ENCODE assay signal across 8 mouse cellular contexts in the genomic region with DNA sequence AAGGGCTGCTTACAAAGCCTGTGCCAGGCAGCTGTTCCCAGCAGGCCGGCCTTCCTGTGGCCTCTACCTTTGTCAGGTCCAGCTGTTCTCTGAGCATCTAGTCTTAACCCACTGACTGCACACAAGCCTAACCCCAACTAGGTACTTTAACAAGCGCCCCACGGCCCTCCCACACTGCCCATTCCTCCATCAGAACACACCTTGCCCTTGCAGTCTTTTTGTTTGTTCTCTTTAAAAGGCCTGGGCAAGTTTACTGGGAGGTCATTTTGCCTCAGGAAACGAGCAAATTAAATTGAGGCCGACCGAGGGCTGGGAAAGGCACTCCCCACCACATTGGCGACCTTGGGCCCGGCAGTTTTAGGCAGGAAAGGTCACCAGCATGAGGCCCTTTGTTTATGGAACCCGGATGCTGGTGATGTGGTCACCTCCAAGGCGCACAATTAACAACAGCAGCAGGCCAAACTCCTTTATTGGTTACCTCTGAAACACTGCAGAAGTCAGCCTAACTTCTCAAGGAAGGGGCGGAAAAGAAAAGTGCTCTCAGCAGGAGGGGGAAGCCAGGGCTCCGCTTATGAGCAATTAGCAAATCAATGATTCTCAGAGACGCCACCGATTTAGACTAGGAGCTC. TPM values are rescaled to one million over a fixed set of nuclear protein-coding genes. Genes with fewer than 3 reads are reported as not detected.
DNase-seq lines count a peak whose midpoint lies in the region; ATAC-seq lines count a peak whose summit lies in the region.

No protein-coding gene starts in this region.

- no peaks in the 10 kb centered on the region for H3K27me3 ChIP-seq in heart, embryonic 15.5 days
- no peaks in the 10 kb centered on the region for H3K27me3 ChIP-seq in midbrain, embryonic 13.5 days

- no peak for DNase-seq in heart, postnatal 25 days (ENCODE audit: low spot score)
- peak; percentile 43 to 57 for DNase-seq in adrenal gland, postnatal 36 days
- DNase-seq in hindlimb bud, embryonic 11.5 days (ENCODE audit: extremely low spot score, low read depth, low spot score), result peak; percentile 77
- DNase-seq in urinary bladder, postnatal 14 days (ENCODE audit: low spot score), result no peak
- DNase-seq in T-cell, adult 2 months (ENCODE audit: low spot score), result no peak

- no peak overlapping the region for H3K9ac ChIP-seq in heart, embryonic 15.5 days
- 0 out of 2 replicates have a peak overlapping the region, but pooled peaks have one; percentile 28 for H3K9ac ChIP-seq in midbrain, embryonic 13.5 days (replicated peaks)

- no peak overlapping the region for H3K4me3 ChIP-seq in heart, embryonic 15.5 days
- H3K4me3 ChIP-seq in midbrain, embryonic 13.5 days (replicated peaks), result no peak overlapping the region

- H3K27ac ChIP-seq in heart, embryonic 15.5 days, result peak overlapping the region; percentile 80
- H3K27ac ChIP-seq in midbrain, embryonic 13.5 days, result peak overlapping the region; percentile 56

- no peaks in the 10 kb centered on the region for H3K9me3 ChIP-seq in heart, embryonic 15.5 days (replicated peaks)
- H3K9me3 ChIP-seq in midbrain, embryonic 13.5 days, result no peaks in the 10 kb centered on the region

- H3K4me2 ChIP-seq in heart, embryonic 15.5 days, result no peak overlapping the region
- H3K4me2 ChIP-seq in midbrain, embryonic 13.5 days (replicated peaks), result no peak overlapping the region

- 49% methylated on average over 14 of the region's 14 CpGs for WGBS in heart, embryonic 15.5 days
- 11% methylated on average over 14 of the region's 14 CpGs for WGBS in midbrain, embryonic 13.5 days

- intact Hi-C loops in heart, postnatal 25 days (cut with DNase I), result no loop called here

- H3K36me3 ChIP-seq in heart, embryonic 15.5 days, result peaks cover 5% of the 10 kb centered on the region; the same call in 1 of the 2 replicates
- H3K36me3 ChIP-seq in midbrain, embryonic 13.5 days, result peaks cover 43% of the 10 kb centered on the region

- ATAC-seq in heart, embryonic 15.5 days (replicated peaks; ENCODE audit: insufficient number of reproducible peaks, insufficient read depth, low FRiP score, low read depth), result no peak
- ATAC-seq in midbrain, embryonic 13.5 days, result no peak
- ATAC-seq in erythroblast, adult 5-6 weeks (replicated peaks; ENCODE audit: low FRiP score, poor library complexity, severe bottlenecking), result no peak

- H3K4me1 ChIP-seq in heart, embryonic 15.5 days (replicated peaks), result peaks cover 74% of the 10 kb centered on the region
- H3K4me1 ChIP-seq in midbrain, embryonic 13.5 days (replicated peaks), result peaks cover 83% of the 10 kb centered on the region

RNA-seq across cellular contexts. Expression of gene Msi2, which starts 28.4 kb away (rescaled TPM):
- 17.2 and 19.6 TPM in 2 replicates for polyA plus RNA-seq in heart, embryonic 15.5 days (2015; fragmentation: Nextera tagmentation; extraction: Ambion mirVana)
- 100 to 1,000 TPM; 191 to 211 TPM for total RNA-seq in heart, postnatal 25 days (2021)
- 100 to 1,000 TPM; 181 to 262 TPM for total RNA-seq in adrenal gland, postnatal 36 days (2021)
- 38.5 and 41.0 TPM in 2 replicates for polyA plus RNA-seq in midbrain, embryonic 13.5 days (2015; fragmentation: Nextera tagmentation; extraction: Ambion mirVana)
- total RNA-seq in erythroblast, adult 5-6 weeks (2015; ENCODE audit: low replicate concordance), result 6.5 and 10.2 TPM in 2 replicates
- total RNA-seq in erythroblast, adult 5-6 weeks (2017; ENCODE audit: low replicate concordance), result 8.6 and 13.9 TPM in 2 replicates

Comparison
In these comparisons a context has a peak if more than half of its experiments do, and no peak if none do; other contexts are left out.
1. DNase-seq: peak in adrenal gland, postnatal 36 days (2 of 2) and hindlimb bud, embryonic 11.5 days (single experiment); none in heart, postnatal 25 days (single experiment), urinary bladder, postnatal 14 days (single experiment) and T-cell, adult 2 months (single experiment).
2. RNA of gene Msi2, which starts 28.4 kb away (total RNA-seq): 181 to 262 TPM in adrenal gland, postnatal 36 days and 191 to 211 TPM in heart, postnatal 25 days; 6.5 to 13.9 TPM in erythroblast, adult 5-6 weeks; every median in the first group is over 10 times any median in the second.